Mouse (Mus musculus): ENCODE results near the gene Dusp7. TPM values are rescaled to one million over a fixed set of nuclear protein-coding genes. Genes with fewer than 3 reads are reported as not detected.

Dusp7 gene
- polyA plus RNA-seq, 1 experiment: 21.8 TPM

DNA sequence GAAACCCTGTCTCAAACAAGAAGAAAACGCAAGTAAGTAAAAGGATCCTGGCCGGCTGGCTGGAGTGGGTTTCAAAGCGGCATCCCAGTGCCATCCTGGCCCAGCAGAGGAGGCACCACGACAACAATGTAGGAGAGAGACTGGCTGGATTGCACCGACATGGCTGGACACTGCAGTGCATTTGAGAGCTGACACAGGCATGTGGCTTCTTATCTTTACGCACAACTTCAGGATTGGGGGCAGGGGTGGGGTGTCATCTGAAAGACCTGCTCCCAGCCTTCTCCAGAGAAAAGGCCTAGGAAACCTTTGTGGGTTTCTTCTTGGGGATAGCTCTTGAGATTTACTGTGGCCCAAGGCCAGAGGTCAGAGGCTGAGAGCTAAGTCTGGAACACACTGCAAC lies 43.3 kb downstream of the Dusp7 start:
- Histone ChIP-seq H3K4me1 (ENCODE audit: control insufficient read depth, insufficient read depth, insufficient read length, low read length) (peaks cover 6% of the 10 kb centered on the region), H3K4me3 (ENCODE audit: insufficient read depth, low read depth, low read length) (no peak overlapping the region), H3K27ac (replicated peaks; ENCODE audit: low read depth, low read length) (no peak overlapping the region)

DNA sequence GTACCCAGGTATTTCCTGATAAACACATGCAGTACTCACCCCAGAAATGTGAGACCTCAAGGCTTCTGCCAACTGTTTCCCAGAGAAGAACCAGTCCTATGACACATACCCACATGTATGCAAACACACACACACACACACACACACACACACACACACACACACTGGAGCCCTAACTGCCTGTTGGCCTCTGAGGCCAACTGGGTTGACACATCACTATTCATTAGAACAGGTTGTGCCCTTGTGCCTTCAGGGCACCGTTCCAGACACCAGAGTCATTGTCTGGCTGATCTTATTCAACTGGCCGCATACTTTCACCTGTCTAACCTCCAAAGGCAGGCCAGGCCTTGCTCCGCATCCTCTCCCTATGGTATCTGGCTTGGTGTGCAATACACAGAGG lies 43.8 kb downstream of the Dusp7 start:
- Histone ChIP-seq H3K4me3 (ENCODE audit: insufficient read depth, low read depth, low read length) (no peak overlapping the region), H3K27ac (replicated peaks; ENCODE audit: low read depth, low read length) (no peak overlapping the region), H3K4me1 (ENCODE audit: control insufficient read depth, insufficient read depth, insufficient read length, low read length) (0 out of 2 replicates have a peak, but pooled peaks cover 2% of the 10 kb centered on the region)

DNA sequence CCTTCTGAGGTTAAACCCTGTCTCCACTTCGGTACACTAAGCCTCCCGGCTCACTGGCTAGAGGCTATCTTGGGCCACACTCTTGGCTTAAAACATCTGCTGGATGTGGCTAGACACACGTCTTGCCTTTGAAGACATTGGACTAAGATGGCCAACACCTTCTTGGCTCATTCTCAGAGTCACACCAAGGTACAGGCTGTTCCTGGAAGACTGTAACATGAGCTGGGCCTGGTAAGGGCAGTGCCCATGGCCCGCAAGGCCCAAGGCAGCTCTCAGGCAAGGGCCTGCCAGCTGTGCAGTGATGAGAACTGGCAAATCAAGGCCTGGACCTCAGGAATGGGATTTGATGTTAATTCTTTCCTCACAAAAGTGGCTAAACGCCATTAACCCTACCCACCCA lies 45.2 kb downstream of the Dusp7 start:
- Histone ChIP-seq H3K4me1 (ENCODE audit: control insufficient read depth, insufficient read depth, insufficient read length, low read length) (0 out of 2 replicates have a peak, but pooled peaks cover 2% of the 10 kb centered on the region), H3K27ac (replicated peaks; ENCODE audit: low read depth, low read length) (no peak overlapping the region), H3K4me3 (ENCODE audit: insufficient read depth, low read depth, low read length) (no peak overlapping the region)

DNA sequence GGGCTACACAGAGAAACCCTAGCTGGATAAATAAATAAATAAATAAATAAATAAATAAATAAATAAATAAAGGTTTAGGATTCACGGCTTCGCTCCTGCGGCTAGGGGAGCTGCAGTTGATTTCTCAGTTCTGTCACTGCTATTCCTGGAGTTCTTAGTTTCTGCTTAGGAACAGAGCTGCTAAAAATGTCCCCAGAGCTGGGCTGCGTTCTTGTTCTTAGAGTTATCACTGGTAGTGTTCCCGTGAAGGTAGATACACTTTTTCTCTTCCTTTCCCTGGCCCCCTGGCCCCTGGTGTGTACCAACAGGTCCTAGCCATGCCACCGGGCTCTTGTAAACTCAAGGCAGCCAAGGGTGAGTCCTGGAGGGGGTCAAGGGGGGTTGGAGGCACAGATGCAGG lies 48.4 kb downstream of the Dusp7 start:
- Histone ChIP-seq H3K4me1 (ENCODE audit: control insufficient read depth, insufficient read depth, insufficient read length, low read length) (0 out of 2 replicates have a peak, but pooled peaks cover 3% of the 10 kb centered on the region), H3K27ac (replicated peaks; ENCODE audit: low read depth, low read length) (no peak overlapping the region), H3K4me3 (ENCODE audit: insufficient read depth, low read depth, low read length) (no peak overlapping the region)

DNA sequence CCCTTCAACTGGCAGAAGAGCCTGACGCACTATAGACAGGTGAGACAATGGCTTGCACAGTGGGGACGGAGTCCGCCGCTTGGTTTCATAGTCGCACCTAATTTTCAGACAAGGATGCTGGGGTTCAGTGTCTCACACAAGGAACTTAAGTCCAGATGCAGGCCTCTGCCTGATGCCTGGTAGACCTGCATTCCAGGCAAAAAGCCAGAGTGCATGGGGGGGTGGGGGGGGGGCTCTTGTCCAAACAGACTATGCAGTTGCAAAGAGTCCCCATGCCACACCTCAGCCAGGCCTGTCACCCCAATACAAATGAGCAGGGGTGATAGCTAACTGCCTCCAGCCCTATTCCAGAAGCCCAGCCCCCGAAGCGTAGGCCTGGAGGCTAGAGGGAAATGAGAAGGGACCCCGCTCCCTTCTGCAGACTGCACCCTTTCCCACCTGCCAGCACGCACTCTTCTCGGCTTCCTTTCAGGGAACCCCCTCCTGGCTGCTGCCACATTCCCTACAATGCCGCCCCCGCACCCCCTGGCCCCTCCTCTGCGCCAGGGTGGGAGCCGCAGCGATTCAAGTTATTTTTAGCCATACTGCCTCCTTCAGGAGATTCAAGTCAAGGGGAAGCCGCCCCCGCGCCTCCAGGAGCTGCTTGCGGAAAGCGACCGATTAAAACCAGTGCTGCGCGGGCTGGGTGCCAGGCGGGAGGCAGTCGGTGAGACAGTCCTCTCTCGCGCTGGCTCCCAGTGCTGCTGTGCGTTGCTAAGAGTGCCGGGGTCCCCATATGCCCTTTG lies 49.6 kb downstream of the Dusp7 start:
- H3K27ac ChIP-seq (replicated peaks; ENCODE audit: low read depth, low read length): no peak overlapping the region
- 0 out of 2 replicates have a peak, but pooled peaks cover 3% of the 10 kb centered on the region for H3K4me1 ChIP-seq (ENCODE audit: control insufficient read depth, insufficient read depth, insufficient read length, low read length)

DNA sequence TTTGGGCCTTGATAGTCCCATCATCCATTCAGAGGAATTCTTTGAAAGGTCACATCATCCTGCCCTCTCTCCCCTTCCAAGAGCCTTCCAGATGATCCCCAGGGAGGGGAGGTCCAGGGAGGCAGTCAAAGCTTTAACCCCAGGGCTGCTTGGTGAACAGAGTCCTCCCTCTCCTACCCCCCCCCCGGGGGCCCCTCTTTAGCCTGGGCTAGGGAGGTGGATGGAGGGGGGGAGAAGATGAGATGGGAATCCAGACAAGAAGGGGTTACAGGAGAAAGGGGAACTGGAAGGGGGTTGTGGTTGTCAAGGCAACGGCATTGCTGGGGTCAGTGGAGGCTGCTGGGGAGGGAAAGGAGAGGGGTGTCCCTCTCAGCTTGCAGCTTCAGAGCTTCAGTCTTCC lies 52.2 kb downstream of the Dusp7 start:
- H3K4me1 ChIP-seq (ENCODE audit: control insufficient read depth, insufficient read depth, insufficient read length, low read length): 0 out of 2 replicates have a peak, but pooled peaks cover 3% of the 10 kb centered on the region
- H3K4me3 ChIP-seq (ENCODE audit: insufficient read depth, low read depth, low read length): no peak overlapping the region
- H3K27ac ChIP-seq (replicated peaks; ENCODE audit: low read depth, low read length): no peak overlapping the region

More for the DNA sequence above, 49.6 kb downstream of the Dusp7 start:
- 0 out of 2 replicates have a peak overlapping the region, but pooled peaks have one; percentile 9 for H3K4me3 ChIP-seq (ENCODE audit: insufficient read depth, low read depth, low read length)

DNA sequence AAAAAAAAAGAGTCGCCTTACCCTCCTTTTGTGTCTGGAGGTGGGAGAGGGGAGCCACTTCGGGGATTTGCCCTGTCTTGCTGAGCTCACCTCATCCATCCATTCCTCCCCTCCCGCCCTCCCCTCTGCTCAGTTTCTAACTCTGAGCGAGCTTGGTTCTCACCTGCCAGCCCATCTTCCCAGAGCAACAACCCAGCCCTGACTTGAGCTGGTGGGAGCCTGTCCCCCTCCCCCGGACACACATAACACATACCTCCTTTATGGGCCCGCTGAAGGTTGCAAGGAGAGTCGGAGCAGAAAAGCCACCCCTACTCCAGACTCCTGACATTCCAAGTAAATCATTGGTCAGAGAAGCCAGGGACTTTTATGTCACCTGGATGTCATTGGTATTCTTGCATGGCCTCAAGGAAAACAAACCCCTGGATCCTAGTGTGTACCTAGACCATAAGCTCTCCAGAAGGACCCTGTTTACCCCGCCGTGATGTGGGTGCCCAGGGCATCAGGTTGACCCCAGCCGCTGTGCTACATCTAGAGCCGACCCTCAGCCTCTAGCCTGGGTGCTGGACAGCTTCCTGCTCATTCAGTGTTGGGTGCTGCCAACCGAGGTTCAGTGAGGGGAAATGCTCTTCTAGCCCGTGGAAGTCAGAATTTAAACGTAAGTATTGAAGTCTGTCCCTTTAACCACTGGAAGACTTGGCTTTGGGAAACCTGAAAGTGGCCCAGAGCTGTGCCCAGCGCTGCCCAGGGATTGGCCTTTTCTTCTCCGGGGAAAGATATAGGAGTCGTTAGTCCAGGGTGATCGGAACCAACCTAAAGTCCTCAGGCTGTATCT lies 52.8 kb downstream of the Dusp7 start:
- H3K4me3 ChIP-seq (ENCODE audit: insufficient read depth, low read depth, low read length): peak overlapping the region; percentile 44

DNA sequence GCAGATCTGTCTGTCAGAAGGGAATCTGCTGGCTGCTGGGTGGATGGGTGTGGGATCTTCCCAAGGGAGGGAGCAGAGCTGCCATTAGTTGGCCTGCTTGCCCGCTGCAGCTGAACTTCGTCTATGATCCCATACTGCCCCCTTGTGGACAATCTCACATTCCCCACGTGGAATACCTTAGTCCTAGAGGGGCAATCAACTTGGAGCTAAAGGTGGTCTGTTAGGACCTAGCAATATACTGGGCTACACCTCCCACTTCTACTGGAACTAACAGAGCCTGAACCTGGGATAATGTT lies 53.4 kb downstream of the Dusp7 start:
- Histone ChIP-seq H3K27ac (replicated peaks; ENCODE audit: low read depth, low read length) (no peak overlapping the region), H3K4me1 (ENCODE audit: control insufficient read depth, insufficient read depth, insufficient read length, low read length) (0 out of 2 replicates have a peak, but pooled peaks cover 3% of the 10 kb centered on the region), H3K4me3 (ENCODE audit: insufficient read depth, low read depth, low read length) (peak overlapping the region; percentile 44)

More for the DNA sequence above, 52.8 kb downstream of the Dusp7 start:
- Histone ChIP-seq H3K4me1 (ENCODE audit: control insufficient read depth, insufficient read depth, insufficient read length, low read length) (0 out of 2 replicates have a peak, but pooled peaks cover 3% of the 10 kb centered on the region), H3K27ac (replicated peaks; ENCODE audit: low read depth, low read length) (no peak overlapping the region)

Other genes with a start within 250 kb of the Dusp7 start
- 1.3 and 2.2 TPM in 2 replicates for gene Glyctk, start 210.5 kb upstream of the Dusp7 start, polyA plus RNA-seq (2012; ENCODE audit: insufficient read depth, insufficient read length, missing spikeins)
- gene Wdr82, start 197.7 kb upstream of the Dusp7 start, polyA plus RNA-seq (2012; ENCODE audit: insufficient read depth, insufficient read length, missing spikeins): 19.7 and 20.3 TPM in 2 replicates
- 104 and 137 TPM in 2 replicates for gene Ppm1m, start 168.9 kb upstream of the Dusp7 start, polyA plus RNA-seq (2012; ENCODE audit: insufficient read depth, insufficient read length, missing spikeins)
- 13.6 and 19.5 TPM in 2 replicates for gene Twf2, start 165.5 kb upstream of the Dusp7 start, polyA plus RNA-seq (2012; ENCODE audit: insufficient read depth, insufficient read length, missing spikeins)
- gene Tlr9, start 146.0 kb upstream of the Dusp7 start, polyA plus RNA-seq (2012; ENCODE audit: insufficient read depth, insufficient read length, missing spikeins): 0.48 and 0.88 TPM in 2 replicates
- 452 and 504 TPM in 2 replicates for gene Alas1, start 120.0 kb upstream of the Dusp7 start, polyA plus RNA-seq (2012; ENCODE audit: insufficient read depth, insufficient read length, missing spikeins)
- gene Poc1a, start 87.6 kb upstream of the Dusp7 start, polyA plus RNA-seq (2012; ENCODE audit: insufficient read depth, insufficient read length, missing spikeins): 9.4 and 12.7 TPM in 2 replicates
- 143 and 152 TPM in 2 replicates for gene Rpl29, start 60.8 kb downstream of the Dusp7 start, polyA plus RNA-seq (2012; ENCODE audit: insufficient read depth, insufficient read length, missing spikeins)
- gene Acy1, start 69.7 kb downstream of the Dusp7 start, polyA plus RNA-seq (2012; ENCODE audit: insufficient read depth, insufficient read length, missing spikeins): 3.6 and 6.1 TPM in 2 replicates
- gene Abhd14b, start 78.8 kb downstream of the Dusp7 start, polyA plus RNA-seq (2012; ENCODE audit: insufficient read depth, insufficient read length, missing spikeins): 21.5 and 26.4 TPM in 2 replicates
- 12.8 and 12.9 TPM in 2 replicates for gene Abhd14a, start 79.0 kb downstream of the Dusp7 start, polyA plus RNA-seq (2012; ENCODE audit: insufficient read depth, insufficient read length, missing spikeins)
- gene Pcbp4, start 84.7 kb downstream of the Dusp7 start, polyA plus RNA-seq (2012; ENCODE audit: insufficient read depth, insufficient read length, missing spikeins): 12.8 and 14.5 TPM in 2 replicates
- gene Gpr62, start 97.3 kb downstream of the Dusp7 start, polyA plus RNA-seq (2012; ENCODE audit: insufficient read depth, insufficient read length, missing spikeins): not detected in 2 replicates
- gene Rrp9, start 107.3 kb downstream of the Dusp7 start, polyA plus RNA-seq (2012; ENCODE audit: insufficient read depth, insufficient read length, missing spikeins): 15.1 and 15.9 TPM in 2 replicates
- gene Parp3, start 108.3 kb downstream of the Dusp7 start, polyA plus RNA-seq (2012; ENCODE audit: insufficient read depth, insufficient read length, missing spikeins): 45.8 and 46.8 TPM in 2 replicates
- gene Iqcf1, start 131.3 kb downstream of the Dusp7 start, polyA plus RNA-seq (2012; ENCODE audit: insufficient read depth, insufficient read length, missing spikeins): not detected in 2 replicates
- not detected in 2 replicates for gene Iqcf5, start 145.9 kb downstream of the Dusp7 start, polyA plus RNA-seq (2012; ENCODE audit: insufficient read depth, insufficient read length, missing spikeins)
- not detected in 2 replicates for gene Iqcf3, start 193.0 kb downstream of the Dusp7 start, polyA plus RNA-seq (2012; ENCODE audit: insufficient read depth, insufficient read length, missing spikeins)
- not detected in 2 replicates for gene Iqcf4, start 202.4 kb downstream of the Dusp7 start, polyA plus RNA-seq (2012; ENCODE audit: insufficient read depth, insufficient read length, missing spikeins)

All from brown adipose tissue, adult 24 weeks (tissue).